Mouse (Mus musculus): Measurements from ENCODE around the gene 0610009B22Rik.

GRCm38 (mm10) chr11:51662632-51663031, 26.0 kb downstream of the 0610009B22Rik start:
- TF ChIP-seq CTCF (IDR thresholded peaks at IDR 0.05; ENCODE audit: low read depth, low read length) = no peak
- no peak for TF ChIP-seq POLR2A (IDR thresholded peaks at IDR 0.05; ENCODE audit: extremely low read depth, insufficient read depth, low read length)

Data from liver, adult 2 months (tissue).